Mouse (Mus musculus): ENCODE results near the gene Atp5mpl. TPM values are rescaled to one million over a fixed set of nuclear protein-coding genes. Genes with fewer than 3 reads are reported as not detected.
A peak's percentile ranks its signal among the peaks of the same experiment; 100 is the strongest.

Gene Atp5mpl
- total and polyA plus RNA-seq, 3 experiments, result 224 to 1,158 (median 461) TPM

- no peak overlapping the region for H3K27ac ChIP-seq (ENCODE audit: control insufficient read depth, low read depth, low read length)
- TF ChIP-seq TCF12 (IDR thresholded peaks at IDR 0.05; ENCODE audit: low read depth, low read length), result 0 out of 2 replicates have a peak, but pooled peaks have one; percentile 12
- TF ChIP-seq TAL1 (IDR thresholded peaks at IDR 0.05; ENCODE audit: low read length), result peak; percentile 66
- no peak for TF ChIP-seq E2F4 (IDR thresholded peaks at IDR 0.05; ENCODE audit: borderline replicate concordance, low read depth, low read length)
- H3K36me3 ChIP-seq (ENCODE audit: control insufficient read depth in 1 of 2, insufficient read depth in 2 of 2, low read length in 2 of 2), result no peaks in the 10 kb centered on the region; a peak in 1 of 4 replicates
- H3K4me1 ChIP-seq (ENCODE audit: control insufficient read depth in 1 of 2, insufficient read depth in 2 of 2, low read length in 2 of 2), result no peaks in the 10 kb centered on the region; a peak in 2 of 4 replicates
- no peaks in the 10 kb centered on the region for H3K9me3 ChIP-seq (replicated peaks; ENCODE audit: insufficient read depth, low read length)
- H3K9ac ChIP-seq (ENCODE audit: control insufficient read depth, low read depth, low read length, poor library complexity, severe bottlenecking), result no peak overlapping the region
- DNase-seq (ENCODE audit: low read depth, low spot score), result no peak
- H3K4me3 ChIP-seq (ENCODE audit: control insufficient read depth in 1 of 2, insufficient read depth in 1 of 2, low read depth in 2 of 2, low read length in 2 of 2), result no peak overlapping the region
- no peaks in the 10 kb centered on the region for H3K79me2 ChIP-seq (ENCODE audit: control insufficient read depth, insufficient read depth, low read length, poor library complexity)
- H3K27me3 ChIP-seq (ENCODE audit: control insufficient read depth in 1 of 2, insufficient read depth in 2 of 2, low read length in 2 of 2), result no peaks in the 10 kb centered on the region; a peak in 2 of 4 replicates
Observed at GRCm38 (mm10) chr12:111923117-111923516, 43.7 kb downstream of the Atp5mpl start.

- Histone ChIP-seq H3K9me3 (replicated peaks; ENCODE audit: insufficient read depth, low read length) (no peaks in the 10 kb centered on the region), H3K27me3 (ENCODE audit: control insufficient read depth in 1 of 2, insufficient read depth in 2 of 2, low read length in 2 of 2) (peaks cover 10 to 15% of the 10 kb centered on the region in 2 experiments), H3K79me2 (ENCODE audit: control insufficient read depth, insufficient read depth, low read length, poor library complexity) (no peaks in the 10 kb centered on the region), H3K4me1 (ENCODE audit: control insufficient read depth in 1 of 2, insufficient read depth in 2 of 2, low read length in 2 of 2) (no peaks in the 10 kb centered on the region; a peak in 2 of 4 replicates), H3K9ac (ENCODE audit: control insufficient read depth, low read depth, low read length, poor library complexity, severe bottlenecking) (no peak overlapping the region), H3K27ac (ENCODE audit: control insufficient read depth, low read depth, low read length) (no peak overlapping the region), H3K4me3 (ENCODE audit: control insufficient read depth in 1 of 2, insufficient read depth in 1 of 2, low read depth in 2 of 2, low read length in 2 of 2) (no peak overlapping the region), H3K36me3 (ENCODE audit: control insufficient read depth in 1 of 2, insufficient read depth in 2 of 2, low read length in 2 of 2) (no peaks in the 10 kb centered on the region; a peak in 1 of 4 replicates)
- TF ChIP-seq ETS1 (IDR thresholded peaks at IDR 0.05; ENCODE audit: low read depth, low read length), result no peak
- no peak for TF ChIP-seq NRF1 (IDR thresholded peaks at IDR 0.05; ENCODE audit: insufficient read depth, low read depth, low read length, poor library complexity, severe bottlenecking)
- TF ChIP-seq TBP (IDR thresholded peaks at IDR 0.05; ENCODE audit: low read depth, low read length), result no peak
- no peak for TF ChIP-seq MYC (IDR thresholded peaks at IDR 0.05; ENCODE audit: low read depth, low read length)
- TF ChIP-seq GABPA (IDR thresholded peaks at IDR 0.05; ENCODE audit: low read depth, low read length), result no peak
- DNase-seq (ENCODE audit: low read depth, low spot score), result no peak
Observed at GRCm38 (mm10) chr12:111920046-111920445, 46.7 kb downstream of the Atp5mpl start.

- H3K9me3 ChIP-seq (replicated peaks; ENCODE audit: insufficient read depth, low read length), result no peaks in the 10 kb centered on the region
- H3K4me1 ChIP-seq (ENCODE audit: control insufficient read depth in 1 of 2, insufficient read depth in 2 of 2, low read length in 2 of 2), result no peaks in the 10 kb centered on the region
- H3K36me3 ChIP-seq (ENCODE audit: control insufficient read depth in 1 of 2, insufficient read depth in 2 of 2, low read length in 2 of 2), result no peaks in the 10 kb centered on the region
- DNase-seq (ENCODE audit: low read depth, low spot score), result no peak
- H3K79me2 ChIP-seq (ENCODE audit: control insufficient read depth, insufficient read depth, low read length, poor library complexity), result no peaks in the 10 kb centered on the region
- no peak overlapping the region for H3K4me3 ChIP-seq (ENCODE audit: control insufficient read depth in 1 of 2, insufficient read depth in 1 of 2, low read depth in 2 of 2, low read length in 2 of 2)
- peaks cover 13 to 16% of the 10 kb centered on the region in 2 experiments for H3K27me3 ChIP-seq (ENCODE audit: control insufficient read depth in 1 of 2, insufficient read depth in 2 of 2, low read length in 2 of 2)
- no peak for TF ChIP-seq MYC (IDR thresholded peaks at IDR 0.05; ENCODE audit: low read depth, low read length)
- TF ChIP-seq CTCF (IDR thresholded peaks at IDR 0.05 in 2 of 3, conservative IDR thresholded peaks at IDR 0.05 in 1 of 3; ENCODE audit: control insufficient read depth in 1 of 3, insufficient read depth in 1 of 3, low read depth in 2 of 3, low read length in 3 of 3, poor library complexity in 1 of 3, severe bottlenecking in 1 of 3), result no peak
- no peak for TF ChIP-seq SMC3 (IDR thresholded peaks at IDR 0.05; ENCODE audit: low read depth, low read length)
- TF ChIP-seq NRF1 (IDR thresholded peaks at IDR 0.05; ENCODE audit: insufficient read depth, low read depth, low read length, poor library complexity, severe bottlenecking), result no peak
- TF ChIP-seq ZNF384 (IDR thresholded peaks at IDR 0.05; ENCODE audit: low read depth, low read length), result no peak
- no peak for TF ChIP-seq E2F4 (IDR thresholded peaks at IDR 0.05; ENCODE audit: borderline replicate concordance, low read depth, low read length)
- TF ChIP-seq NELFE (IDR thresholded peaks at IDR 0.05; ENCODE audit: low read depth, low read length), result no peak
- no peak for TF ChIP-seq GABPA (IDR thresholded peaks at IDR 0.05; ENCODE audit: low read depth, low read length)
- no peak for TF ChIP-seq USF1 (IDR thresholded peaks at IDR 0.05; ENCODE audit: low read depth, low read length)
- no peak for TF ChIP-seq EP300 (IDR thresholded peaks at IDR 0.05; ENCODE audit: low read depth in 1 of 2, low read length in 2 of 2)
- TF ChIP-seq ZMIZ1 (IDR thresholded peaks at IDR 0.05; ENCODE audit: low read depth, low read length), result no peak
- H3K27ac ChIP-seq (ENCODE audit: control insufficient read depth, low read depth, low read length), result no peak overlapping the region
- H3K9ac ChIP-seq (ENCODE audit: control insufficient read depth, low read depth, low read length, poor library complexity, severe bottlenecking), result no peak overlapping the region
Observed at GRCm38 (mm10) chr12:111916514-111917217, 50.1 kb downstream of the Atp5mpl start.

All from MEL (cell line).